Mouse (Mus musculus) heart, embryonic 16.5 days (tissue): ENCODE measurements around the gene Hoxa3. TPM values are rescaled to one million over a fixed set of nuclear protein-coding genes. Genes with fewer than 3 reads are reported as not detected.

ENCODE experiments used
- ATAC-seq: fragments of 200-750 bp; cut with Nextera tagmentation; replicated peaks from 2 replicates; pipeline ENCODE4 v1.8.0; 2017; ENCODE audit warnings: moderate number of reproducible peaks; ENCODE audit not compliant: insufficient read depth, low FRiP score; ENCODE audit errors: extremely low read depth
- H3K27ac ChIP-seq: fragments of 300-500 bp; sonication (generic); 2 replicates; pipeline ENCODE4 v1.5.1; 2014; ENCODE audit warnings: mild to moderate bottlenecking, low read length, control low read depth, moderate library complexity
- H3K27me3 ChIP-seq: fragments of 300-500 bp; sonication (generic); 2 replicates; pipeline ENCODE4 v1.6.1; 2014; ENCODE audit warnings: low read length, mixed read lengths; ENCODE audit not compliant: control insufficient read depth, insufficient read depth
- H3K36me3 ChIP-seq: fragments of 300-500 bp; sonication (generic); 2 replicates; pipeline ENCODE4 v1.6.1; 2014; ENCODE audit not compliant: control insufficient read depth, insufficient read depth
- H3K4me1 ChIP-seq: fragments of 300-500 bp; sonication (generic); 2 replicates; pipeline ENCODE4 v1.6.1; 2014; ENCODE audit warnings: low read length, mixed read lengths; ENCODE audit not compliant: control insufficient read depth, insufficient read depth
- H3K4me2 ChIP-seq: fragments of 300-500 bp; sonication (generic); 2 replicates; pipeline ENCODE4 v1.6.1; 2014; ENCODE audit warnings: low read depth, mild to moderate bottlenecking, control low read depth, low read length
- H3K4me3 ChIP-seq: fragments of 300-500 bp; sonication (generic); 2 replicates; pipeline ENCODE4 v1.5.1; 2014; ENCODE audit warnings: mild to moderate bottlenecking, control low read depth, low read length
- H3K9ac ChIP-seq: fragments of 300-500 bp; sonication (generic); 2 replicates; pipeline ENCODE4 v1.6.1; 2014; ENCODE audit warnings: low read length, control low read depth
- H3K9me3 ChIP-seq: fragments of 300-500 bp; sonication (generic); replicated peaks from 2 replicates; pipeline ENCODE4 v1.6.1; 2016; ENCODE audit warnings: low read length; ENCODE audit not compliant: control insufficient read depth
- WGBS: fragments of 180-500 bp; shearing (Covaris S2); extraction: QIAGEN DNeasy Blood & Tissue Kit; methylation state at CpG from one replicate; pipeline ENCODE4 v1.1.7; 2014; 5-methylcytosine and 5-hydroxymethylcytosine counted together
- polyA plus RNA-seq: library from polyadenylated mRNA; unstranded; fragments of >200 nt; fragmentation: Nextera tagmentation; extraction: Ambion mirVana; gene quantifications from 2 replicates; pipeline ENCODE4 v1.2.1, GENCODE M21; 2015

Hoxa3 gene
- polyA plus RNA-seq, 1 experiment from 2014 or later: 0.89 TPM

DNA sequence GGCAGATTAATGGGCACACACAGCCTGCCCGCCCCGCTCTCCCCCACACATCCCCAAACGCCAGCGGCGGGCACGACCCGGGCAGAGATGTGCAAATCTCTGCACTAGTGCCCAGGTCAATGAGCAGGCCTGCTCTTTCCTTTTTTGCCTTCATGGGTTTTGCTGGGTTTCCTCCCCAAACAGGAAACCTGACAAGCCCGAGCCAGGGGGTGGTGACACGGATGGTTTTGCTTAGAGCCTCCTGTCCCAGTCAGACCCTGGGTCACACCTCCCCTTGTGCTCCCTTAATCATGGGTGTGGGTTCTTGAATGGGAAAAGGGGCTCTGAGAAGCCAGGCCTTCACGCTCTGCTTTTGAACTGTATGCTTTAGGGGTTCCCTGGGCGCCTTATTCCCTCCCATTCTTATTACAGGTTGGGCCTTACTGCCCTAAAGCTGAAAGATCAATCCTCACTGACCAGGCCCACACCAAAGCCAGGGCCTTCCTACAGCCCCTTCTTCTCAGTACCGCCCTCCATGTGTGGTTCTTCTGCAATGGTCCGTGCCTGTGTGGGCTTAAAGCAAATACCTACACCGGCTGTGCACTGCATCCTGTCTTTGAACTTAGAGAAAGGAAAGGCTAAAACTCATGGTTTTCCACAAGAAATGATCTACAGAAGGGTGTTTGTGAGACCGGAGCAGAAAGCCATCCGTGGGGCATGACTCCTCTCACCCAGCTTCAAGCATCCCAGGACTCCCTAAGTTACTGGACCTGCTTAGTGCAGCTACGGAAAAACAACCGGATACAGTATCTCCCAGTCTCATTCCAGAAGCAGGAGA is 4.1 kb downstream of the Hoxa3 start:
- no peak for ATAC-seq
- H3K9me3 ChIP-seq: no peaks in the 10 kb centered on the region
- no peaks in the 10 kb centered on the region for H3K36me3 ChIP-seq
- H3K4me1 ChIP-seq: peaks cover 5% of the 10 kb centered on the region
- peaks cover 95% of the 10 kb centered on the region for H3K27me3 ChIP-seq
- peak overlapping the region; percentile 28 for H3K4me3 ChIP-seq
- no peak overlapping the region for H3K27ac ChIP-seq
- WGBS: 15% methylated on average over 18 of the region's 18 CpGs
- peak overlapping the region; percentile 54 for H3K4me2 ChIP-seq
- H3K9ac ChIP-seq: no peak overlapping the region

DNA sequence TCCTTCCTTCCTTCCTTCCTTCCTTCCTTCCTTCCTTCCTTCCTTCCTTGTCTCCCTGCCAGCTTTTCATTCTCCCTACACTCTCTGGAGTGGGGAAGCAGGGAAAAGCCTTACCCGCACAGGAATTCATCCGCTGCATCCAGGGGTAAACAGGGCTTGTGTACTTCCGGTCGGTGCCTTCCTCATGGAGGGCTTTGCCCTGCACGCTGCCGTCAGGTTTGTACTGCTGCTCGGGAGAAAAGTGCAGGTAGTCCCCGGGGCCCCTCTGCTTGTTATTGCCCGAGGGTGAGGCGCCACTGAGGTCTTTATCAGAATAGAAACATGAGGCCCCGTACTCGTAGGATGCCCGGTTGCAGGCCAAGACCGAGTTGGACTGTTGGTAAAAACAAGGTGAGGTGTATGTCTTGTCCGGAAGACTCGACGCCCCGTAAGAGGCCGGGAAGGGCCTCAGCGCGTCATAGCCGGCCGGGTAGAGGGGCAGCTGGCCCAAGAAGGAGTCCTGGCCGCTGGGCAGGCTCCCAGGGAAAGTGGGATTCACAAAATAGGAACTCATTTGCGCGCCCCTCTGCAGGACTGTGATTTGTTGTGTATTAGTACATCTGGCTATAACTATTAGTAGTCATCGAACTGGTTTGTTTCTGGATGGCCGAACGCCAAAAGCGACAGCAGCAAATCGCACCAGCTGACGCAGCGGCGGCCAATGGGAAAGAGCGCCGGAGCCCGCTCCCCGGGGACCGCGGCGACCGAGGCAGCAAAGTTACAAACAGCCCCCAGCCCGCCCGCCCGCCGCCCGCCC is 4.9 kb downstream of the Hoxa3 start, which contains the start of gene Hoxa6:
Gene Hoxa6 (minus strand): TSS at position 651 of the 796 bp plus-strand sequence.
- H3K27me3 ChIP-seq: peaks cover 87% of the 10 kb centered on the region

DNA sequence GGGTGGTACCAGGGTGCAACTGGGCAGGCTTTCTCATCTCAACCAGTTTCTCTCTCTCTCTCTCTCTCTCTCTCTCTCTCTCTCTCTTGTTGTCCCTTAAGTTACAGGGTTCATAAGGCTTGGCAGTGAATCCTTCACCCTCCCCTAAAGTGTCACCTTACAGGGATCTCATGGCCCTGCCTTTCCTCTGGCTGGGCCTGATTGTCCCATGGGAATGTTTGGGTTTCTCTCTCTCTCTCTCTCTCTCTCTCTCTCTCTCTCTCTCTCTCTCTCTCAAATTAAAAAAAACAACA is 5.5 kb downstream of the Hoxa3 start:
- H3K9ac ChIP-seq: no peak overlapping the region
- no peaks in the 10 kb centered on the region for H3K36me3 ChIP-seq
- no peaks in the 10 kb centered on the region for H3K9me3 ChIP-seq
- no peak overlapping the region for H3K4me2 ChIP-seq
- peaks cover 84% of the 10 kb centered on the region for H3K27me3 ChIP-seq
- peaks cover 3% of the 10 kb centered on the region; the same call in 1 of the 2 replicates for H3K4me1 ChIP-seq
- no peak overlapping the region for H3K4me3 ChIP-seq
- no peak for ATAC-seq
- H3K27ac ChIP-seq: no peak overlapping the region

More for the DNA sequence above, 4.9 kb downstream of the Hoxa3 start, which contains the start of gene Hoxa6:
- Histone ChIP-seq H3K4me2 (peak within 1 kb of the TSS; percentile 54), H3K4me3 (peak within 1 kb of the TSS; percentile 28), H3K9ac (no peak within 1 kb of the TSS), H3K27ac (no peak within 1 kb of the TSS), H3K36me3 (no peaks in the 10 kb centered on the region), H3K9me3 (no peaks in the 10 kb centered on the region), H3K4me1 (peaks cover 7% of the 10 kb centered on the region; the same call in 1 of the 2 replicates)
- no peak for ATAC-seq
- WGBS: 4% methylated on average over 47 of the region's 47 CpGs

DNA sequence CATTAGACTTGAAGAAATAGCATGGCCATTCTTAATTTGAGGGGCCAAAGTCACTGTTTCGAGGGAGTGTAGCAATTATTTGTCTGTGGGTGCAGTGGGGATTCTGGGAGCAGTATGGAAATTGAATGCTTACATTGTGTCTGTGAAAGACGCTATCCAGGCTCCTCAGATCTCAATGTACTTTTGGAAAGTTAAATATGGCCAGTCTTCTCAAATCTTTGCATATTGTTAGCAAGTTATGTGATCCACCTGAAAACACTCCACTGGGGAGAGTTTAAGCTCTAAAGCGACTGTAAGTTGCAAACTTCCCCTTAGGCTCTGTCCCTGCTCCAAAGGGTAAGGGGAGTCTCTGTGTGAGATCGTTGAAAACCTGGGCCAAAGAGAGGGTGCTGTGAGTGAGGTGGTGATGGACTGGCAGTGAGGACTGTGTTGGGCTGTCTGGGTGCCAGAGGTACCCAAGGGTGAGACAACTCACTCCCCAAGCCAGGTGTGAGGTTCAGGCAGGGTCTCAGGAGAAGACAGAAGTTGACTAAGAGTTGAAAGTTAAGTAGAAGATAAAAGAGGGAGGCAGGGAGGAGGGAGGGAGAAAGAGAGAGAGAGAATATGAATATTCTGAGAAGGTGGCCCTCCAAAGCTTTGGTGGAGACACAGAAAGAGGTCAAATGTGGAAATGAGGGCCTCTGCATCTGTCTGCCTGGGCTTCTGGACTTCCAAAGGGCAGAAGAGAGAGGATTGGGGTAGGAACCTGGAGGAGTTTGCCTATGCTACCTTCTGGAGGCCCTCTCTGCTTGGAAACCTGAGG is 6.1 kb downstream of the Hoxa3 start:
- 18% methylated on average over 4 of the region's 4 CpGs for WGBS

DNA sequence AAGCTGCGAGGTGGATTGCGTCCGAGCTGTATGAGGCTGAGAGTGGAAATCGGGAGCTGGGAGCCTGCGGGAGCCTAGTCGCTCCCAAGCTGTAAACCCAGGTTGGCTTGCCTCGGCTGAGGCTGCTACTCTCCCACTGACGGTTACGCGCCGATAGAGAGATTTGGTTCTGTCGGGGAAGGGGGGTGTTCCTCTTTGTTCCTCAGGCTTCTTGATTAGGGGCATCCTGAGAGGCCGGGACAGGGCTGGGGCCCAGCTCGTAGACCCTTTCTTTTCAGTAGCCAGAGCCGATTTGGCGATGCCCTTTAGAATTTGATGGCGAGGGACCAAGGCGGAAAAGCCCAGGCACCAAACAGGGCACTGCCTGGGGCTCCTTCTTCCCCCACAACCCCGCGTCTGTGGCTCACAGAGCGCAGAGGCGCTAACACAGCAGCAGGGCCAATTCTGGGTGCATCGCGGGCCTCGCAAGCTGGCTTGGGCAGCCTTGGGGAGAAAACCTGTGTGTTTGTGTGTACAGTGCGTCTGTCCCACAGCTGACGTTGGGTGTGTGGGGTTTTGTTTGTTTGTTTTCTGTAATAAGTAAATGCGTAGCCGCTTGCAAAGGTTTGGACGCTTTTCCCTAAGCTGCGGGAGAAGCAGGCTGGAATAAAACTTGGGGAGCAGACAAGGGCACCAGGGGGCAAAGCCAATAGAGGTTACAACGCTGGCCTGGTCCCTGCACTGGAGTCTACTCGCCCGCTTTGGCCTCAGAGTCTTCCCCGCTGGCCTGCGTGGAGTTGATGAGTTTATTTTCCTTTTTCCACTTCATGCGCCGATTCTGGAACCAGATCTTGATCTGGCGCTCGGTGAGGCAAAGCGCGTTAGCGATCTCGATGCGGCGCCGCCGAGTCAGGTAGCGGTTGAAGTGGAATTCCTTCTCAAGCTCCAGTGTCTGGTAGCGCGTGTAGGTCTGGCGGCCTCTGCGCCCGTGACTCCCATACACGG is 7.2 kb downstream of the Hoxa3 start:
- Histone ChIP-seq H3K9me3 (no peaks in the 10 kb centered on the region), H3K27ac (no peak overlapping the region), H3K36me3 (no peaks in the 10 kb centered on the region), H3K27me3 (peaks cover 80% of the 10 kb centered on the region), H3K4me1 (peaks cover 3% of the 10 kb centered on the region; the same call in 1 of the 2 replicates), H3K9ac (no peak overlapping the region), H3K4me2 (no peak overlapping the region), H3K4me3 (peak overlapping the region; percentile 5; the same call in 1 of the 2 replicates)
- 10% methylated on average over 55 of the region's 55 CpGs for WGBS
- ATAC-seq: no peak

More for the DNA sequence above, 6.1 kb downstream of the Hoxa3 start:
- Histone ChIP-seq H3K4me1 (peaks cover 3% of the 10 kb centered on the region; the same call in 1 of the 2 replicates), H3K9ac (no peak overlapping the region), H3K9me3 (no peaks in the 10 kb centered on the region), H3K4me2 (no peak overlapping the region), H3K4me3 (no peak overlapping the region), H3K36me3 (no peaks in the 10 kb centered on the region), H3K27ac (no peak overlapping the region), H3K27me3 (peaks cover 82% of the 10 kb centered on the region)
- ATAC-seq: no peak

DNA sequence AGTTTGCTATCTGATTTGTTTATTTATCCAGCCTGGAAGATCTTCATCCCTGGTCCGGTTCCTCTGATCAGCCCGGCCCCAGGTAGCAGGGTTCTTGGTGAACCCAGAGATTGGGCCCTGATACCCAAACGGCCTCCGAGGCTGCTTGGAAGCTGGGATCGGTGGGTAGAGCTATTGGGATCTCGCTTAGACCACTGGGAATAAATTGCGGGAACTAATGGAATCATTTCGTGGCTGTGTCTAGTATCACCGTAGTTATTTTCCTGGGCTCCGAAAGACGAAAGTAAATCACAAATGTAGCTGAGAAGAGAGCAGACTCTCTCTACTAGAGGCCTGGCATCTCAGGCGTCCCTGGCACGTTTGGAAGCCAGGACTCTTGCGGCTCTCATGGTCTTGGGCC is 7.9 kb downstream of the Hoxa3 start:
- Histone ChIP-seq H3K4me2 (no peak overlapping the region), H3K9me3 (no peaks in the 10 kb centered on the region), H3K36me3 (no peaks in the 10 kb centered on the region), H3K27ac (no peak overlapping the region), H3K4me1 (peaks cover 3% of the 10 kb centered on the region; the same call in 1 of the 2 replicates), H3K9ac (no peak overlapping the region), H3K27me3 (peaks cover 81% of the 10 kb centered on the region), H3K4me3 (no peak overlapping the region)
- no peak for ATAC-seq
- 16% methylated on average over 14 of the region's 14 CpGs for WGBS

DNA sequence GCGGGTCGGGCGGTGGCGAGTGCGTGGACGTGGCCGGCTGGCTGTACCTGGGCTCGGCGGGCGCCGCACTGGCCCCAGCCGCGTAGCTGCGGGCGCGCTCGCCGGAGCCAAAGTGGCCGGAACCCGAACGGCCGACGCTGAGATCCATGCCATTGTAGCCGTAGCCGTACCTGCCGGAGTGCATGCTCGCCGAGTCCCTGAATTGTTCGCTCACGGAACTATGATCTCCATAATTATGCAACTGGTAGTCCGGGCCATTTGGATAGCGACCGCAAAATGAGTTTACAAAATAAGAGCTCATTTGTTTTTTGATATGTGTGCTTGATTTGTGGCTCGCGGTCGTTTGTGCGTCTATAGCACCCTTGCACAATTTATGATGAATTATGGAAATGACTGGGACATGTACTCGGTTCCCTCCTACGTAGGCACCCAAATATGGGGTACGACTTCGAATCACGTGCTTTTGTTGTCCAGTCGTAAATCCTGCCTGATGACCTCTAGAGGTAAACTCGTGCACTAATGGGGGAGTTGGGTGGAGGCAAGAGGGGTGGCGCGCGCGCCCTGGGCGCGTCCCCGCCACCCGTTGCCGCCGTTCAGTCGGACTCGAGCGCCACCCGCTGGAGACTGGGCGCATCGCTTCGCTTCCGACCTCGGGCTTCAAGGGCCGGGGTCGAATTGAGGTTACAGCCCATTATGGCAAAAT is 8.9 kb downstream of the Hoxa3 start, which contains the start of gene Hoxa5:
Gene Hoxa5 (minus strand): TSS at position 538 of the 703 bp plus-strand sequence.
- Histone ChIP-seq H3K27ac (no peak within 1 kb of the TSS; the same call in 1 of the 2 replicates), H3K9me3 (no peaks in the 10 kb centered on the region), H3K4me3 (peak within 1 kb of the TSS; percentile 45), H3K27me3 (peaks cover 79% of the 10 kb centered on the region), H3K36me3 (no peaks in the 10 kb centered on the region), H3K4me1 (peaks cover 3% of the 10 kb centered on the region; the same call in 1 of the 2 replicates), H3K9ac (peak within 1 kb of the TSS; percentile 56), H3K4me2 (peak within 1 kb of the TSS; percentile 56)
- 0 out of 2 replicates have a peak, but pooled peaks have one; percentile 37 for ATAC-seq
- 1% methylated on average over 65 of the region's 65 CpGs for WGBS
